Mouse (Mus musculus) hindbrain, embryonic 15.5 days (tissue): ENCODE results near the gene Vezf1. TPM values are rescaled to one million over a fixed set of nuclear protein-coding genes. Genes with fewer than 3 reads are reported as not detected.

Experiments used
- ATAC-seq: fragments of 200-750 bp; cut with Nextera tagmentation; 2 replicates; pipeline ENCODE4 v1.8.0; 2017; ENCODE audit warnings: low read depth, moderate number of reproducible peaks, moderate TSS enrichment; ENCODE audit not compliant: low FRiP score
- H3K27ac ChIP-seq: fragments of 300-500 bp; sonication (generic); replicated peaks from 2 replicates; pipeline ENCODE4 v1.5.1; 2015; ENCODE audit warnings: mild to moderate bottlenecking, inconsistent platforms
- H3K27me3 ChIP-seq: fragments of 300-500 bp; sonication (generic); 2 replicates; pipeline ENCODE4 v1.6.1; 2015; ENCODE audit warnings: control low read depth, inconsistent platforms
- H3K36me3 ChIP-seq: fragments of 300-500 bp; sonication (generic); 2 replicates; pipeline ENCODE4 v1.6.1; 2015; ENCODE audit warnings: control low read depth, inconsistent platforms
- H3K4me1 ChIP-seq: fragments of 300-500 bp; sonication (generic); replicated peaks from 2 replicates; pipeline ENCODE4 v1.6.1; 2015; ENCODE audit warnings: control low read depth, inconsistent platforms
- H3K4me2 ChIP-seq: fragments of 300-500 bp; sonication (generic); 2 replicates; pipeline ENCODE4 v1.6.1; 2015; ENCODE audit warnings: moderate library complexity, mild to moderate bottlenecking, inconsistent platforms
- H3K4me3 ChIP-seq: fragments of 300-500 bp; sonication (generic); 2 replicates; pipeline ENCODE4 v1.5.1; 2015; ENCODE audit warnings: mild to moderate bottlenecking, inconsistent platforms
- H3K9ac ChIP-seq: fragments of 300-500 bp; sonication (generic); 2 replicates; pipeline ENCODE4 v1.6.1; 2015; ENCODE audit warnings: inconsistent platforms
- H3K9me3 ChIP-seq: fragments of 300-500 bp; sonication (generic); 2 replicates; pipeline ENCODE4 v1.6.1; 2016; ENCODE audit warnings: control low read depth, inconsistent platforms
- WGBS: fragments of 180-500 bp; shearing (Covaris S2); methylation state at CpG from one replicate; pipeline ENCODE4 v1.1.7; 2015; 5-methylcytosine and 5-hydroxymethylcytosine counted together
- polyA plus RNA-seq: library from polyadenylated mRNA; unstranded; fragments of >200 nt; fragmentation: Nextera tagmentation; extraction: Ambion mirVana; gene quantifications from 2 replicates; pipeline ENCODE4 v1.2.1, GENCODE M21; 2015

Vezf1 gene
- 41.8 and 43.9 TPM in 2 replicates for polyA plus RNA-seq

DNA sequence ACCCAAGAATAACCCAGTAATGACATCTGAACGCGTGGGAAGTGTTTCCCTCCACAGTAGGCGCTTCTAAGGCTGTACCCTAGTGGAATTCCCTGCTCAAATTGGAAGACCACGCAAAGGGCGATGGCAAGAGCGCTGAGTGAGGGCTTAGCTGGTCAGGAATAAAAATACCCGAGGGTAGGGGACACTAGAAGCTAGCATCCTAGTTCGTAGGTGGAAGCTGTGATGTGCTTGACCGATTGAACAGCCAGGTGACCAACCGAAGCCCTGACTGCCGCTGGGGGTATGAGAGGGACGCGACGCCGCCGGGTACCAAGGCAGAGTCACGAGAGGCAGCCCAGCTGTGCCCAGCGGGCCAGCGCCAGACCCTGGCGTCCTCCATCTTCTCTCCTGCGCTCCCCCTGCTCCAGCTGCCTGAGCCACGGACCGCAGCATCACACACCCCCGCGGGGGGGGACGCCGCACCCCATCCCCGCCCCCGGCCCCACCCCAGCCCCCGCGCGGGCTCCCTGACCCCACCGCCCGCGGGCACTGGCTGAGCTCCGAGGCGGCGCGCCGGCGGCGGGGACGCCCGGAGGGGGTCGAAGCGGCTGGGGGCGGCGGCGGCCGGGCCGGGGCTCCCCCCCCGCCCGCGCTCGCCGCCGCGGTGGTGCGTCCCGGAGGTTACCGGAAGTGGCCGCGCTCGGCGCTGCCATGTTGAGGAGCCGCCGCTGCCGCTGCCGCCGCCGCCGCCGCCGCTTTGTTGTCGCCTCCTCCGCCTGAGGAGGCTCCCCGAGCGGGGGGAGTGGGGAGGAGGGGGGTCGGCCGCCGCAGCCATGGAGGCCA, at the start of gene Vezf1:
Gene Vezf1, plus strand, starts transcription at position 694 of the 825 bp plus-strand sequence.
- Histone ChIP-seq H3K4me1 (peaks cover 47% of the 10 kb centered on the region), H3K9ac (peak within 1 kb of the TSS; percentile 93), H3K36me3 (no peaks in the 10 kb centered on the region), H3K4me3 (peak within 1 kb of the TSS; percentile 91), H3K27ac (peak within 1 kb of the TSS; percentile 99), H3K27me3 (no peaks in the 10 kb centered on the region), H3K4me2 (peak within 1 kb of the TSS; percentile 85), H3K9me3 (no peaks in the 10 kb centered on the region)
- ATAC-seq: peak; percentile 92
- under 1% methylated on average over 33 of the region's 81 CpGs for WGBS

DNA sequence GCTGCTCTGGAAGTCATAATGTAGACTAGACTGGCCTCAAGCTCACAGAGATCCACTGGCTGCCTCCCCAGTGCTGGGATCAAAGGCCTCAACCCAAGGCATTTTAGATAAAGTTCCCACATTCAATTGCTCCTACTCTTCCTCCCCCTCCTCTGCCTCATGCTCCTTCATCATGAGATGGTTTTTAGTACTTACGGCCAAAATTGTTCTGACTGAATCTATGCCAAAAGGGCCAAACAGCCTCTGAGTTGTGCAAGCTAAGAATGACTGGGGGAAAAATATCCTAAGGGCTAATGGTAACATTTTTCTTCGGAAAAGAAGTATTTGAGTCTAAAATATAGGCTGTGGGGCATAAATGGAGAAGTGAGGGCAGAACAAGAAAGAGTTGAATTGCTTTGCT, 44.1 kb upstream of the Vezf1 start:
- no peak for ATAC-seq
- H3K9ac ChIP-seq: no peak overlapping the region
- H3K4me1 ChIP-seq: peaks cover 16% of the 10 kb centered on the region

DNA sequence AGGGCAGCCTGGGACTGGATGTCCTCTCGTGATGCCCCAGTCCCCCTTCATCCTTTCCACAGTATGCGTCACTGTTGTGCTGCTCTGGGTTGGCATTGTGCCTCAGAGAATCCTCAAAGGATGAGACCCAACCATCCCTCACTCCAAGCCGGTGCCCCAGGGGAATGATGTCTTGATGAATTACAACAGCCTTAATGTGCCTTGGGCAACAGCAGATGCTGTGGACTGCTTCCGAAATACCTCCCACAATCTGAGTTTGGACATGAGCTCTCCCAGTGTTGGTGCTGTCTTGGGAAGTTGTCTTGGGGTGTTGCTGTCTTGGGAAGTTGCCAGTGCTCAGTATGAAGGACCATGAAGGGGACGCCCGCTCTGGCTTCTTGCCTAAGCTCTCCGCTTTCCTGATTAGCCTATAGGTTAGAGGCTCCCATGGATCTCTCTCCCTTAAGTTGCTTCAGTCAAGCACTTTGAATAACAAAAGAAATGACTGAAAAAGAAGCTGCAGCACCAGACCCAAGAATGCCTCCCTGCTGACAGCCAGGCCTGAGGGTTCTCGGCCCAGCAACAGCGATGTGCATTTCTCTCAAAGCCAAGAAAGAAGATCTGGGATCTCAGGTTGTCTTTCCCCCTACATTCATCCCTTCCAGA, 40.6 kb upstream of the Vezf1 start:
- no peak; the same call in 1 of the 2 replicates for ATAC-seq
- H3K4me1 ChIP-seq: peaks cover 16% of the 10 kb centered on the region
- H3K27ac ChIP-seq: no peak overlapping the region; the same call in 1 of the 2 replicates
- 32% methylated on average over 9 of the region's 9 CpGs for WGBS
- no peaks in the 10 kb centered on the region for H3K9me3 ChIP-seq
- no peak overlapping the region for H3K9ac ChIP-seq
- H3K4me3 ChIP-seq: no peak overlapping the region
- H3K4me2 ChIP-seq: no peak overlapping the region
- H3K36me3 ChIP-seq: no peaks in the 10 kb centered on the region
- H3K27me3 ChIP-seq: no peaks in the 10 kb centered on the region

More for the DNA sequence above, 44.1 kb upstream of the Vezf1 start:
- Histone ChIP-seq H3K36me3 (no peaks in the 10 kb centered on the region), H3K4me3 (no peak overlapping the region), H3K27me3 (no peaks in the 10 kb centered on the region), H3K4me2 (no peak overlapping the region), H3K27ac (no peak overlapping the region), H3K9me3 (no peaks in the 10 kb centered on the region)
- WGBS: 88% methylated on average over 2 of the region's 2 CpGs

DNA sequence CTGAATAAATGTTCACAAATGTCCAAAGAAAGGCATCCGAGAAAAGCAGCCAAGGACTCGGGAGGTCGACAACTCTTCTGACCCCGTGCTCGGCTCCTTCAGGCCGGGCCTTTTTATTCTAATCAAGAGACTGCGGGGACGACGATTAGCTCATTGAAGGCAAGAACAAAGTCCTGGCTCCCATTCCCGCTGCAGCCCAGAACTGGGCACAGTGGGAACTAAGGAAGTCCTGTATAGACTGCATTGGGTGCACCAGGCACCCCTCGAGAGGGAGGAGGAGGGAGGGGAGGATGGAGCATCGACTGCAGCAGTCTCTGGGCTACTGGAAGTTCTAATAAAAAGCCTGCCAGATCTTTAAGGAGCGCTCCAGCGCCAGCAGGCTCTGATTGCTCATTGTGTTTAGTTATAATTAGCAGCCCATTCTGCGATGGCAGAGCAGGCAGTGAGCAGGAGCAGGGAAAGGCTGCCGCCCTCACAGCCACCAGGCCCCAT, 39.8 kb upstream of the Vezf1 start:
- no peaks in the 10 kb centered on the region for H3K9me3 ChIP-seq
- H3K4me3 ChIP-seq: no peak overlapping the region
- no peaks in the 10 kb centered on the region for H3K27me3 ChIP-seq
- H3K9ac ChIP-seq: no peak overlapping the region
- H3K27ac ChIP-seq: 0 out of 2 replicates have a peak overlapping the region, but pooled peaks have one; percentile 14
- H3K36me3 ChIP-seq: no peaks in the 10 kb centered on the region
- no peak overlapping the region for H3K4me2 ChIP-seq
- 0 out of 2 replicates have a peak, but pooled peaks have one; percentile 30 for ATAC-seq
- H3K4me1 ChIP-seq: peaks cover 16% of the 10 kb centered on the region
- WGBS: 3% methylated on average over 16 of the region's 16 CpGs

GRCm38 (mm10) chr11:88030219-88030618, 37.9 kb upstream of the Vezf1 start:
- Histone ChIP-seq H3K36me3 (no peaks in the 10 kb centered on the region), H3K4me1 (peaks cover 16% of the 10 kb centered on the region), H3K27me3 (no peaks in the 10 kb centered on the region), H3K9ac (no peak overlapping the region), H3K4me3 (no peak overlapping the region), H3K4me2 (no peak overlapping the region), H3K9me3 (no peaks in the 10 kb centered on the region), H3K27ac (no peak overlapping the region)
- no peak for ATAC-seq
- 95% methylated on average over 7 of the region's 7 CpGs for WGBS

DNA sequence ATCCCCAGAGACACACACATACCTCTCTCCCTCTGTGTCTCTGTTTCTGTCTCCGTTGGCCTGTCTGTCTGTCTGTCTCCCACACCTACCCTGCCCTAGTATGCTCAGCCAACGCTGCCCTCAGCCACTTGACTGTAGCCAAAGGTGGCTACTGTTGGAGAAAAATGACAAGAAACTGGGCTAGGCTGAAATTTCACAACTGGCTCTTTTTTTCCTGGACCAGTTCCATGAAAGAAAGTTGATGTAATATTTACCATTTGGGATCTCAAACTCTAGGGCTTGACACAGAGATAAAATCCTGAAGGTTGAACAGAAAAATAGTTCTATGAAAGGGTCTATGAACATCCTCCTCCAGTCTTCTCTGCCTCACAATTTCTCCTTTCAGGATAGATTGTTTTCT, 37.2 kb upstream of the Vezf1 start:
- Histone ChIP-seq H3K36me3 (no peaks in the 10 kb centered on the region), H3K27me3 (no peaks in the 10 kb centered on the region), H3K4me1 (peaks cover 16% of the 10 kb centered on the region), H3K9me3 (no peaks in the 10 kb centered on the region), H3K9ac (no peak overlapping the region), H3K4me3 (no peak overlapping the region), H3K27ac (no peak overlapping the region), H3K4me2 (no peak overlapping the region)
- WGBS: 90% methylated on average over 2 of the region's 2 CpGs
- ATAC-seq: no peak

- Histone ChIP-seq H3K4me1 (peaks cover 16% of the 10 kb centered on the region), H3K9ac (no peak overlapping the region), H3K9me3 (no peaks in the 10 kb centered on the region), H3K27ac (no peak overlapping the region), H3K27me3 (no peaks in the 10 kb centered on the region), H3K4me2 (no peak overlapping the region), H3K36me3 (no peaks in the 10 kb centered on the region), H3K4me3 (no peak overlapping the region)
- ATAC-seq: no peak
- WGBS: 86% methylated on average over 5 of the region's 5 CpGs
These were observed 36.3 kb upstream of the Vezf1 start for GRCm38 (mm10) chr11:88031753-88032152.

- Histone ChIP-seq H3K9me3 (no peaks in the 10 kb centered on the region), H3K27me3 (no peaks in the 10 kb centered on the region), H3K4me2 (no peak overlapping the region), H3K36me3 (no peaks in the 10 kb centered on the region), H3K27ac (no peak overlapping the region), H3K9ac (no peak overlapping the region), H3K4me3 (no peak overlapping the region), H3K4me1 (no peaks in the 10 kb centered on the region)
- no peak for ATAC-seq
- WGBS: 76% methylated on average over 7 of the region's 7 CpGs
These were observed 32.1 kb upstream of the Vezf1 start for GRCm38 (mm10) chr11:88035970-88036369.

- WGBS: 79% methylated on average over 10 of the region's 10 CpGs
- Histone ChIP-seq H3K4me1 (no peaks in the 10 kb centered on the region), H3K9ac (no peak overlapping the region), H3K36me3 (no peaks in the 10 kb centered on the region), H3K27me3 (no peaks in the 10 kb centered on the region), H3K27ac (no peak overlapping the region), H3K4me3 (no peak overlapping the region), H3K9me3 (no peaks in the 10 kb centered on the region), H3K4me2 (no peak overlapping the region)
- no peak; the same call in 1 of the 2 replicates for ATAC-seq
These were observed 31.3 kb upstream of the Vezf1 start for GRCm38 (mm10) chr11:88036761-88037251.

DNA sequence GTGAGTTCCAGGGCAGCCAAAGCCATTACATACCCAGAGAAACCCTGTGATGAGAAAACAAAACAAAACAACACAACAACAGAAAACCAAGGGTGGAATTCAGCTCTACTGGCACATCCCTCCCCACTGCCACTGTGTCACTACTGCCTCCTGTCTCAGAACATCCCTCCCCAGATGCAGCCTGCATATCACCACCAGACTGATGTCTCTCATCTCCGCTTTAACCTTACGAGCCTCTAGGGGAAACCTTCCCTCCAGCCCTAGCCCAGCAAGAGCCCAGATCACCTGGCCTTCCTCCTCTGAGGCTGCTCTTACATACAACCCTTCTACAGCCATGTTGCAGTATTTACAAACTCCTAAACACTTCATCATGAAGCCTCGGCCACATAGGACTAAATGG, 30.7 kb upstream of the Vezf1 start:
- ATAC-seq: no peak
- 75% methylated on average over 3 of the region's 3 CpGs for WGBS

GRCm38 (mm10) chr11:88039066-88039465, 29.0 kb upstream of the Vezf1 start:
- 88% methylated on average over 1 of the region's 1 CpGs for WGBS
- no peak overlapping the region for H3K4me3 ChIP-seq
- no peak for ATAC-seq
- no peak overlapping the region for H3K27ac ChIP-seq
- H3K36me3 ChIP-seq: no peaks in the 10 kb centered on the region
- no peaks in the 10 kb centered on the region for H3K4me1 ChIP-seq
- no peak overlapping the region for H3K4me2 ChIP-seq
- no peaks in the 10 kb centered on the region for H3K27me3 ChIP-seq
- no peak overlapping the region for H3K9ac ChIP-seq
- no peaks in the 10 kb centered on the region for H3K9me3 ChIP-seq

More for the DNA sequence above, 30.7 kb upstream of the Vezf1 start:
- Histone ChIP-seq H3K27me3 (no peaks in the 10 kb centered on the region), H3K36me3 (no peaks in the 10 kb centered on the region), H3K9ac (no peak overlapping the region), H3K4me1 (no peaks in the 10 kb centered on the region), H3K9me3 (no peaks in the 10 kb centered on the region), H3K4me2 (no peak overlapping the region), H3K4me3 (no peak overlapping the region), H3K27ac (no peak overlapping the region)

- Histone ChIP-seq H3K9me3 (no peaks in the 10 kb centered on the region), H3K4me1 (peaks cover 21% of the 10 kb centered on the region), H3K27me3 (no peaks in the 10 kb centered on the region), H3K4me3 (no peak overlapping the region), H3K27ac (no peak overlapping the region), H3K4me2 (no peak overlapping the region), H3K36me3 (peaks cover 1% of the 10 kb centered on the region), H3K9ac (no peak overlapping the region)
- ATAC-seq: no peak
These were observed 23.8 kb upstream of the Vezf1 start for GRCm38 (mm10) chr11:88044314-88044713.
